Mouse (Mus musculus) adrenal gland, postnatal 36 days (tissue): ENCODE measurements around the gene Kctd6. TPM values are rescaled to one million over a fixed set of nuclear protein-coding genes. Genes with fewer than 3 reads are reported as not detected.

Source experiments
- DNase-seq, 2 experiments: peaks; one replicate each; pipeline ENCODE4 v3.0.0; 2021; ENCODE audit warnings: mixed read lengths in 1 of 2
- total RNA-seq, 2 experiments: library from RNA; stranded (reverse); gene quantifications; 2 replicates each; pipeline ENCODE4 v1.2.3; 2021

Kctd6 gene
- total RNA-seq, 2 experiments from 2014 or later = 14.3 to 15.2 TPM

DNA sequence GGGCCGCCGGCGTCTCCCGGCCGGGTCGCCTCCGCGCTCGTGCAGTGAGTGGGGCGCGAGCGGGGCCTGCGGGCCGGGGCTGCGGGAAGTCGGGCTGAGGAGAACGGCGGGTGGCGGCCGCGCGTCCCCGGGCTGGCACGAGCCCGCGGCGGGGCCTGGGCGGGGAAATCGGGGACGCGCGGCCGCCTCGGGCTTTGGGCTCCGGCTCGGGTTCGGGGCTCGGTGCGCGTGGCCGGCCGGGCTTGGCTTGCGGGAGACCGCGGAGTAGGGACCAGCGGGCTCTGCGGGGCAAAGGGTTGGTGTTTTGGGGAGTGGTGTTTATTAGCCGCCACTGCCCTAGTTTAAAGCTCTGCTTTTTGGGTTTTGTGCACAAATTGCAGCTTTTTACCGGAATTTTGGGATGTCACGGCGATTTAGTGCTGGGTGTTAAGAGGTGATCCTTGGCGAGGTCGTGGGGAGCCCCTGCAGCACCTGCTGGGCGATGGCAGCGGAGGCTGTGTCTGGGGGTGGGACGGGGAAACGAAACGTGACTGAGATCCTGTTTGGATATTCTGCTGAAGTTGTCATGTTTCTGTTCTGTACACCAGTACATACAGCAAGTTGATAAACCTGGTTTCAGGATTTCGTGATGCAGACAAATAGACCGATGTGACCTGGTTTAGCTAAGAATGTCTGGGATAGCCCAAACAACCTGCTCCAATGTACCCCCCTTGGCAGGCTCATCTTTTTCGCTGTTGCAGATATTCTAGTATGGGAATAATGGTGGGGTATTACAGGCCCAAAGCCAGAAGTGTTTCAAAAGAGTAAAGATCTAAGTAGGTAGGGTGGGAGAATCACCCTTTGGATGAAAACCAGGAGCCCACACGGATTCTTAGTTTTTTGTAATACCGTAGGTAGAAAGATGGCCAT, 613 bp downstream of the Kctd6 start:
- DNase-seq = peak; percentile 87 to 92

DNA sequence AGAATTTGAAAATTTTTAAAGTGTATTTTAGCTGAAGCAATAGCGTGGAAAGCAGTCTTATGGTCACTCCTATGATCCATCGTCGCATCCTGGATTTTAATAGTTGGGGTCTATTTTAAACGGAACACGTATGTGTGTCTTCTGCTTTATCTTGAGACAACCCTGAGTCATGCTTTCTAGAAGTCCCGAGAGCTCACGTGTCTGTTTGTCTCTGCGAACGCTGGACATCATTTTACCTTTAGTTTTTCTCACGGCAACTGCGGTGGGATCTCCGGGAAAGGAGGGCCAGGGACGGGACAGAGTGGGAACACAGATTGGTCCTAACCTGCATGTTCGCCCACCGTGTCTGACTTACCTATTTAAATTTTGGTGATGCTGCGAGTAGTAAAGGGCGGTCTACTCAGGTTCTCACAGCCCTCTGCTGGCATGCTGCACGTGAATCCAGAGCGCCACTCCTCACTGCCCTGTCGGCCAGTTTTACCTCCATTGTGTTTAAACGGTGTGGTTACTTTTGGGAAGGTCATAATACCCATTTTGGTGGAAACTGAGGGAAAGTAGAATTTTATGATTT, 1.4 kb downstream of the Kctd6 start:
- peak in 1 of 2 experiments; percentile 12 for DNase-seq

DNA sequence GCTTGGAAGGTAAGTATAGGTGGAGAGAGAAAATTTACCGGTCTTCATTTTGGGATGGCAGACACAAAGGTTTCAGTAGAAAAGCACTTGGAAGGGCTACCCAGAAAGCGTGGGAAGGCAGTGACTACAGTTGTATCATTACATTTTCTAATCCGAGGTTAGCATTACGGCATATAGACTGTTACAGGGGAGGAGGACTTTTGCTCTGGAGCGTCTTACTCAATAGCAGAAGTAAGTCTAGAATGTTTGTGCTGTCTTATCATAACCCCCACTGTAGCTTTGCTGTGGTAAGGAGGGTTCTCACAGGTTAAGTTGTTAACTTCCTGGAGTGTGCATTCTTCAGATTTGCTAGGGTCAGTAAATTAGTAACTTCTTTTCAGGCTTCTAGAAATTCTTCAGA, 2.2 kb downstream of the Kctd6 start:
- DNase-seq = no peak

DNA sequence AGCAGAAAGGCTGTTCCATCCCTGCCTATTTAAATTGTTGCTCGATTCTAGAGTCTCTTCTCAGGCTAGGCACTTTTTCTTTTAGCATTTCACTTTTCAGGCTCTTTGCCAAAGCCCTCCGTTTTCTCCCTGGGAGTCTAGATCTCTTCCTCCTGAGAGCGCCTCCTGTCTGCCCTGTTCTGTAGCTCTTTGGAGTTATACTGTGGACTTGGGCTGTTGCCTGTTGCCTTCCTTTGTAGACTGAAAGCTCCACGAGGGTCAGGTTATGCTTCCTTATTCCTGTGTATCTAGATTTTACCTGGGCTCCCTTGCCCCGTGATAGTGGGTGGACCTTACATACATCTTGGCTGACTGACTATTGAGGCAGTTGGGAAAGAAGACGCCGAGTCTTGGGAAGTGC, 4.3 kb downstream of the Kctd6 start:
- no peak for DNase-seq

DNA sequence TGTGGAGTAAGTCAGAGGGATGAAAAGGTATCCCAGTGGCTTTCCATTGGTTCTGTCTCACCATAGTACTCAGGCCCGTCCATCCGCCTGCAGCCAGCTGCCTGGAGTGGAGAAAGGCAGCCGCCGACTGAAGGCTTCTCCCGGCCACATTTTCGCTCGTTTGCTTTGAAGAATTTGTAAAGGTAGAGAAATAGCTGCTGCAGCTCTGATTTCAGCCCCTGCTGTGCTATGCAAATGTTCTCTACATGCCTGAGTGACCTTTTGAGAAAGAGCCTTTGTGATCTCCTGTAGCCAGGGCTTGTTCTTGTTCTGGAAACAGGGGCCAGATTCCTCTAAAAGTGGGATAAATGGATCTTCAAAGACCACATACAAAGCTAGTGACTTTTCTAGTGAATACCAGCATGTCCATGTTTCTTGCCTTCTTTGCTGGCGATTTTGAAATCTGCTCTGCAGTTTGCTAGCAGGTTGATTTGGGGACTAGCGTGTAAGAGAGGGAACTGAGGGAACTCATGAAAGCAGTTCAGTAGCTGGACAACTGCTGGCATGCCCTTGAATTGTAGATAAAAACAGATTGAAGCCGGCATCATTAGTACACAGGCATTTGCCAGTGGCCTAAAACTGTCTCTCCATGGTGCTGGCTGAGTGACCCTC, 4.9 kb downstream of the Kctd6 start:
- peak in 1 of 2 experiments; percentile 15 for DNase-seq

DNA sequence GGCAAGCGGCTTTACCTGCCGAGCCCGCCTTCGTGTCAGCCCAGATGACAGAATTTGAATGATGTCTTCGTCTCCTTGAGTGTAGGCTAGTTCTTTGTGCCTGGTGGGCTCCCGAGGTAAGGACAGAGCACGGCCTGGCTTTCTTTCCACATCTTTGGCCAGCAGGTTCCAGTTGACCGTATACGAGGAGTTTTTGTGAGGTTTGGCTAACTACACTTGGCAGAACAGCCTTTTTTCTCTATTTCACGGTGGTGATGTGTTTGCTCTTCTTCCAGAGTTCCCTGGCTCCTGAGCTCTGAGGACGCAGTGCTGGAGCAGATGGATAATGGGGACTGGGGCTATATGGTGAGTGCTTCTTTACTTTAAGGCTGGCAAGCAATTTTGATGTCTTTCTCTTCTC, 5.9 kb downstream of the Kctd6 start:
- DNase-seq = no peak

DNA sequence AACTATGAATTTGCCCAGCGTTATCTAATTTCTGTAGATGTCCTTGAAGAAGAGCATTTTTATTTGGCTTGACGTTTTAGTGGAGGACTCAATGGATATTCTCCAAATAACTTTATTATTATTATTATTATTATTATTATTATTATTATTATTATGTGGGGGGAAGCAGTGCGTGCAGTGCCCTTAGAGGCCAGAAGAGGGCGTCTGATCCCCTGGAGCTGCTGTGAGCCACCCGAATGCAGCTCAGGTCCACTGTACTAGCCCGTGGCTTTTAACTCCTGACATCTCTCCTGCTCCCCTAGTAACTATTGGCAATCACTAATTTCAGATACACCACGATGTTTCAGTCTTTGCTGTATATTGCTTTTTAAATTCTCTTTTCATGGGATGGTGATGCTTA, 6.4 kb downstream of the Kctd6 start:
- DNase-seq = peak in 1 of 2 experiments; percentile 12

DNA sequence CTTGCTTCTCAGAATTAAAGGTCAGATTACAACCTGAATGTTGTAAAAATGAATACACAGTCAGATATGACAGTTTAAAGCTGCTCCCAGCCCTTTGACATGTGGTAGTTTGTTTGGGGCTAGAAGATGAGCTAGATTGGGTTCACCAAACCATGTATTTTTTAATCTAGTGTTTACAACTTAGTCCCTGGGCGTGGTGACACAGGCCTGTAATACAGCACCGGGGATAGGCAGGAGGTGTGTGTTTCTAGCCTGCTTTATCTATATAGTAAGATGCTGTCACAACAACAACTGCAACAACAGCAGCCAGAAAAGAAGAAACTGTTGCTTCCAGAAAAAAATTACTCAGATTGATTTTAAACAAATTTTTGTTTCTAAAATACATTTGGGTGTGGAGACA, 7.0 kb downstream of the Kctd6 start:
- no peak for DNase-seq

DNA sequence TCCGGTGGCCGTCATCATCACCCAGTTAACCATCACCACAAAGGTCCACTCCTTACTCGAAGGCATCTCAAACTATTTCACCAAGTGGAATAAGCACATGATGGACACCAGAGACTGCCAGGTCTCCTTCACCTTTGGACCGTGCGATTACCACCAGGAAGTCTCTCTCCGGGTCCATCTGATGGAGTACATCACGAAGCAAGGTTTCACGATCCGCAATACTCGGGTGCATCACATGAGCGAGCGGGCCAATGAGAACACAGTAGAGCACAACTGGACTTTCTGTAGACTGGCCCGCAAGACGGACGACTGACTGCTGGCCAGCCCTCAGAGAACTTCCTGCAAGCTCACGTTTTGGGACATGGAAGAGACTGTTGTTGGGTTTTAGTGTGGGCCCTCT, 8.6 kb downstream of the Kctd6 start:
- DNase-seq = no peak

DNA sequence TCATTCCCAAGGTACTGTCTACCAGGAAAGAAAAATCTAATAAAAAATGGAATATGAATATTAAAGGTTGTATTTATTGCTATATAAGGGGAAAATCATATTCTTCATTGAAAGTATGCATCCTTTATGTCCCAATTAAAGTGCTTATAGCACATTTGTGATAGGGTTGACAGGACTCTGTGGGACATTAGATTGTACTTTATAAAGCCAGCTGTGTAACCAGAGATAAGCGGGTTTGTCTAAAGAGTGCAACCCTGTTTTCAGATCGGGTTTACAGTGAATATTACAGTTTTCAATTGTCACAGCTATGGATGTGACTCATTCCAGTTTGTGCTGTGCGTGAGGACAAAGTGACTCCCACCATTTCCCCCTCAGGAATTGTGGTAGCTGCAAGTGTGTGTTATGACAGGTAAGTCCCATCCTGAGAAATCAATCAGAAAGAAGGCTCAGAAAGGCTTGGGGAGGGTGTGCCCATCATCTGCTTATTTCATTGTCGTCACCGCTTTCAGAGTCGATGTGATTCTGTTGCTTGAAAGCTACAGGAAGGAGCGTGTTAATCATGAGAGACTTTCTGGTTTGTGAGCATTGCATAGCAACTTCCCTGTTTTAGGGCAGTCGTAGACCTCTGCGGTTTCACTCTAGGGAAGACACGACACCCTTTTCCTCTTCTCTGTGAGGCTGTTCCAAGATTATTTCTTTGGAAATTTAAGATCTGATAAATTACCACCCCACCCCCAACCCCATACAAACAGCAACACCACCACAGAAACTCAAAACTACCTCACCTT, 9.8 kb downstream of the Kctd6 start:
- no peak for DNase-seq

DNA sequence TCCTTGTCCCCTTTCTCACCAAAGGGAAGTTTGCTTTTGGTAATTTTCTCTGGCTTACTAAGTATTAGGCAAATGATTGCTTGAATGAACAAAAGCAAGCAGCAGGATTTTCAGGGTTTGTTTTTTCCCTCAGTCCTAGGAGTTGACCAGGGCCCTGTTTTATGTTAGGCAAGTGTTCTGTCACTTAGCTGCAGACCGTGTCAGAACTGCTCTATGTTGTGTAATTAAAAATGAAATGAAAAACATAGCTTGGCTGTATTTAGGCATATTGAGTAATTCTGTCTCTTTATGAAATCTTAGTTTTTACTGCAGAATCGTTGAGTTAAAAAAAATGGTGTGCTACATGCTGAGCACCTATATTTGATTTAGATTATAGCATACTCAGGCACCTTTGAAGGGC, 10.9 kb downstream of the Kctd6 start:
- DNase-seq = no peak

DNA sequence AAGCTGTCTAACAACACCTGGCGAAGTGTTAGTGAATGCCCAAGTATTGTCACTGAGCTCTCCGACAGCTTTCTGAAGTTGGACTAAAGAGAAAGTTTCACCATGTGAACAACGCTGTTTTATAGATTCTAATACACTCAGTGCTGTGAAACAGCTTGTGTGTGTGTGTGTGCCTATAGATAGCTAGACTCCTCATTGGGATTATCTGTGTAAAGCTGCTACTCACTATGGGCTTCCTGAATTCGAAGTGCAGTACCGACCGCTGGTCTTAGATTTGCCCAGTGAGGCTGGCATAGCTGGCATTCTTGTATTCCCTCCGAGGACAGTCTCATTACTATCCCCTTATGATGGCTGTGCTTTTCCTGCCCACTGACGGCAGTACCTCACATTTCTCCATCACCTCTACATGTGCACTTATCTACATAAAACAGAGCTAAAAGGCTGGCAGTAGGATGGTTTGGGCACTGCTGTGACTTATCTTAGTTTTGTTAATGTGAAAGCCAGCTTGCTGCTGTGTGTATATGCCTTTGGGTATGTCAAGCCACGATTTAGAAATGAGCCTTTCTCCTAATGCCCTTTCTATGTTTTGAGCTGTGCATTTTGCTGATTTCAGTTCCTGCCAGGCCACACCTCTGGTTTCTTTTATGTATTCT, 15.6 kb downstream of the Kctd6 start:
- DNase-seq = no peak

DNA sequence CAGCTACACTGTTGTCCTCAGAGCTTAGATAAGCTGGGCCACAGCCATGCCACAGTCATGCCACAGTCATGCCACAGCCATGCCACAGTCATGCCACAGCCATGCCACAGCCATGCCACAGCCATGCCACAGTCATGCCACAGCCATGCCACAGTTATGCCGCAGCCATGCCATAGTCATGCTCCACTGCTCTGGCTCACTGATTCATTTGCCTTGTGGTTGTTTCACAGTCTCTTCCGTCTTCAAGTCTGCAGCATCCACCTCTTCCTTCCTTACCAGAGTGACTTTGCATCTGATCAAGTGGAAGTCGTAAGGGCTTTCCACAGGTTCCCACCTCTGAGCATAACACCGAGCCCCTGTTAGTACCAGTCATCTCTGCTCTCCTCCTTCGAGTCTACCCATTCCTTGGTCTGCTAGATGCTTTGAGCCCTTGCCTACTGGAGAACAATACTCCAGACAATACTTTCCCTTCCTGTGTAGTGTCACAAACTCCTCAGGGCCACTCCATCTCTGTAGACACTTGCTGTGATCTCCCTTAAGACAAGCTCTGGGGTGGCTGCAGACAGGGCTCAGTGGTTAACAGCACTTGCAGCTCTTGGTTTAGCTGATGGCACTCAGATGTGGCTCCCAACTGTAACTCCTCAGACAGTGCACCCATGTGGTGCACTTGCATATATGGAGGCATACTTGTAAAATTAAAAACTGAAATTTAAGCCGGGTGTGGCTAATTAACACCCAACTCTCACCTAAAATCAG, 18.4 kb downstream of the Kctd6 start:
- DNase-seq = no peak

DNA sequence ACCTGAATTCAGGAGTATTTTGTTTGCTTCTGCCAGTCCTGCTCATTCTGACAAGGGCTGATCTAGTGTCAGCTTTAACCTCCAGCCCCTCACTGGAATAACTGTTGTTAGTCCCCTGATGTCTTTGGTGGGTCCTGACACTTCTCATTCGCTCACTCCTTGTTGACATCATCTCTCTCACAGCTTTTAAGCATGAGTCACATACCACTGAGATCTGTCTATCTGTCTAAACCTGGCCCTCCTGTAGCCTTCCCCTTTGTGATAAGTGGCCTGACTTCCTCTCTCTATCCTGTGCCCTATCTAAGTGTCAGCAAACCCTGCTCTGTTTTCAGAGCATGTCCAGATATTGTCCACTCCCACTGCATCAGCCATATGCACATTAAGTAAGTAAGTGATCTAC, 19.3 kb downstream of the Kctd6 start:
- no peak for DNase-seq

DNA sequence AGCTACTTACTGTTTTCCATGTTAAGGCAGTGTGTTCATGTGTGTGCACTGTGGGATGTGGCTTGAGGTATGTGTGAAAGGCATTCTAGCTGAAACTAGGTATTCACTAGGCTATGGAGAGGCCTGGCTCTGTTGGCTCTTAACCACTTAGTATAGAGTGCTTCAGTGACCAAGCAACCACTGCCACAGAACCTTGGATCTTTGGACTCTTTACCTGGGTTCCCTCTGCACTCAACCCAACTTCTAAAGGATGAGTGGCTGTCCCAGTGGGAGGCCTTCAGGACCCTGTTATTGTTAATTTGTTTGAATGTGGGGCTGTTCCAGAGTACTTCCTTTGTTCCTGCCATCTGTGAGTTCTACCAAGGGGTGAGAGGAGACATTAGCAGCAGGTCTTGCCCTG, 27.9 kb downstream of the Kctd6 start:
- no peak for DNase-seq

DNA sequence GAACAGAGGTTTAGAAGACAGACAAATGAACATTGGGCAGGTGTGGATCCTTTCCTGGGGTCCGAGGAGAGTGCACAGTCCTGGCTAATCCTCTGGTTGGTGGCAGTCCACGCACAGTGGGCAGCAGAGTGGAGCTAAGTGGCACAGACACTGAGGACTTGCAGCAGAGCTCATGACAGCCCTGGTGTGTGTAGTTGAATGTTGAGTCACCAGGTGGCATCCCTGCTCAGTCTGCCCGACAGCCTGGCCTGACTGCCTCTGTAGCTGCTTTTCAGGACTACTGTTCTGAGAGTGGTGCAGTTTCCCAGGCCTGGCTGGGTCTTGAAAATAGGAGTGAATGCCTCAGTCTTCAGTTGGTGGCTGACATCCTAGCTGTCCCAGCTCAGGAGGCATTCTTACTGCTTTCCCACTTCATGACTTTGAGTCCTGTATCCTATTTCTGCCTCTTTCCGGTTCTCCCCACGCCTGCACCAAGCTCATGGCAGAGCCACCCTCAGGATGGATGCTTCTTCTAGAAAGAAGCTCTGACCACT, 28.5 kb downstream of the Kctd6 start:
- DNase-seq = peak; percentile 36 to 65

DNA sequence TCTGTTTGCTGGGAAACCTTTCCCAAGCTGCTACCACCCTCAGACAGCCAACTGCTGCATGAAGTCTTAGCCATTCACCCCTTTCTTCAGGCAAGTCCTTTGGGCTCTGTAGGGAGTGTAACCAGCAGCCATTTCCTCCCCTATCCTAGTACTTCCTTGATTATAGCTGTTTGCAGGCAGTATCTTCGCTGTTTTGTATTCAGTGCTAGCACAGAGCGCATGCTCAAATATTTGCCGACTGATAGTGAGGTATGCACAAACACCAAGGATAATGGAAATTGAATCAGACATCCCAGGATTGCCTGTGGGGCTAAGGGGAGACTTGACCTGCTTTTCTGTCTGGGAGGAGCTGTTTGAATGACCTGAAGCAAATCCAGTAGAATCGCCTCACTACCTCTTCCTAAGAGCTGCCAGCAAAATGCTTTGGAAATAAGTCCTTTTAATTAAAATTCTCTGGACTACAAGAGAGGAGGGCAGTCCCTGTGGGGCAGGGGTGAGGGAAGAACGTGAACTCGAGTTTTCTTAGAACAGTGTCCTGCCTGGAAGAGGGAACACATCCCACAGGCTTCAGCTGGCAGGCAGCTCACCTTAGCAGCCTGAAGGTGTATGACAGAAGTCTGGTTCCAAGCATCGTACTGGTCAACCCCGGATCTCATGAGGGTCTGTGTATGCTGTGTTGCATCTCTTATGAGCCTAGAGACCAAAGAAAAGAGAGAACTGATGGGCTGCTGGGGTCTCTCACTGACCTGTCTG, 29.4 kb downstream of the Kctd6 start:
- no peak for DNase-seq

DNA sequence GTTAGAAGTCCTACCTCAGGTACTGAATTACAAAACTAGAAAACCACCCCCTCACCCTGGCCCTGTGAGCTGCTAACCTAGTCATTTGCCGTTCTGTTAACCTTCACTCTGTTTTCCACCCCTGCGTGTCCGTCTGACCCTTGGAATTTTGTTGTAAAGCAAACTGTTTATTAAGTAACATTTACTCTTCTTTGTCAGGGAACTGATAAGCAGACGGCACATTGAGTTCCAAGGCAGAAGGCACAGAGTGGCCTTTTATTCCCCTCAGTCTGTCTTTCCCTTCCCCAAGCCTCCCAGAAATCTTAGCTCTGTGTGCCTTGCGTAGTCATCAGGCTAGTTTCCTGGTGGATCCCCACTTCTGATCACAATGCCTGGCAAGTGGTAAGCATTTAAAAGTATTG, 30.3 kb downstream of the Kctd6 start:
- no peak for DNase-seq

DNA sequence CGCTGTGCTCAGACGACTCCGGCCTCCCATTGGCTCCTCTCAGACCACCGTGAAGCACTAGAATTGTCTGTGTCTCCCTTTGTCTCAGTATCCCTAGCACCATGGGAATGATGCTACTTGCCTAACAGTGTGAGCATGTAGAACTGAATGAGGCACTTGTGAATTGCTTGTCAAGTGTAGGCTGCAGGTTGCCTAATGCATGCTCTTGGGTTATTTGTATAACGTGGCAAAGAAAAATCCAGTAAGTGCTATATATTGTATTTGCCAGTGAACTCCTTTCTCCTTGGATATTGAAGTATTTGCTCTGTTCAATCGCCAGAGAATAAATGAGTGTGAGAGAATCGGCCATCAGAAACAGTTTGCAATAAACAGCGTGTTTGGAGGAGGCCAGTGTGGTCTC, 32.9 kb downstream of the Kctd6 start:
- DNase-seq = no peak

DNA sequence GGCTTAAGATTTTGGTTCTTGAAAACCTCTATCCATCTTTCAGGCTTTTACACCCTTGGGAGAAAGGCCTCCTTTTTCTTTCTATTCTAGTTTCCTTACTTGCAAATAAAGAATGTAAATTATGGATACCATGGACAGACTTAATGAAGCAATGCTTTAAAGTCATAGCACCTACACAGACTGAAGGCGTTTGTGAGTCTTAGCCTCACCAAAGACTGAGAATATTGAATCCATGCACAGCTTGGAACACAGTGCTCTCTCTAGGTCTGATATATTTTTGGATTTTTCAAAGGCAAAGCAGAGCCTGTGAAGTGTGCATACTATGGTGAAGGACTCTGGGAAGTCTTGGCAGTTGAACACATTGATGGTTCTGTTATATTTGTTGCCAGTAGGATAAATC, 35.3 kb downstream of the Kctd6 start:
- no peak for DNase-seq
